Mouse (Mus musculus) MEL (cell line): Measurements from ENCODE around the gene Igf1r.

Experiments
- CHD1 ChIP-seq: IDR thresholded peaks from 2 replicates; pipeline ENCODE4 v1.6.1; 2012; ENCODE audit warnings: low read depth, mild to moderate bottlenecking, inconsistent platforms, low read length, improper control_type of control experiment
- CTCF ChIP-seq, 3 experiments: IDR thresholded peaks in 2 of 3; conservative IDR thresholded peaks in 1 of 3; 2 replicates each; pipeline ENCODE4 v1.5.1; 2011 to 2012; ENCODE audit warnings: low read length in 3 of 3, low read depth in 2 of 3, mild to moderate bottlenecking in 2 of 3, improper control_type of control experiment in 1 of 3, inconsistent platforms in 1 of 3, mixed read lengths in 1 of 3, moderate library complexity in 1 of 3; ENCODE audit not compliant: control insufficient read depth in 1 of 3, insufficient read depth in 1 of 3, poor library complexity in 1 of 3, severe bottlenecking in 1 of 3
- EP300 ChIP-seq, 2 experiments: IDR thresholded peaks; 2 replicates each; pipeline ENCODE4 v1.6.1; 2011; ENCODE audit warnings: improper control_type of control experiment in 2 of 2, low read length in 2 of 2, low read depth in 1 of 2, mild to moderate bottlenecking in 1 of 2
- MAX ChIP-seq: IDR thresholded peaks from 2 replicates; pipeline ENCODE4 v1.6.1; 2011; ENCODE audit warnings: low read length, improper control_type of control experiment
- NELFE ChIP-seq: IDR thresholded peaks from 2 replicates; pipeline ENCODE4 v1.6.1; 2011; ENCODE audit warnings: low read depth, low read length, improper control_type of control experiment
- POLR2A ChIP-seq, 2 experiments: IDR thresholded peaks; 2 replicates each; pipeline ENCODE4 v1.6.1; 2011 to 2012; ENCODE audit warnings: low read length in 2 of 2, mild to moderate bottlenecking in 2 of 2, control low read depth in 1 of 2, improper control_type of control experiment in 1 of 2, low read depth in 1 of 2, moderate library complexity in 1 of 2; ENCODE audit not compliant: control insufficient read depth in 1 of 2, insufficient read depth in 1 of 2, poor library complexity in 1 of 2
- RCOR1 ChIP-seq: IDR thresholded peaks from 2 replicates; pipeline ENCODE4 v1.6.1; 2012; ENCODE audit warnings: low read depth, mild to moderate bottlenecking, inconsistent platforms, low read length, improper control_type of control experiment

DNA sequence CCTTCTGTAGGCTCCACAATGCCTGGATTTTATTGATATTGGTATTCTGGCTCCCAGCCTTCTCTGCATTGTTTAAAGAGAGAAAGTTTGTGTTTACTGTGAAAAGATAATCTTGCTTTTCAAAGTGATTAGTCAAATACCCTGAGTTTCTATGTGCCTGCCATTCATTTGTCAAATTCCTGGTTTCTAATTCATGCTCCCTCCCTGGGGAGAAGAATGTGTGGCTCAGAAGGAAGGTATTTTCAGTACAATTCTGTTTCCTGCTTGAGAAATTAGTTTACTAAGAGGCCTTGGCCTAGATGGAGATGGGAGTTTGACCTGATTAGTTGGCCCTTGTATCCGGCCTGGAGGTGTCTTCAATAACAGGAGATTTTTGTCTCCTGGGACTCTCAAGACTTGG, 228.5 kb downstream of the Igf1r start:
- TF ChIP-seq POLR2A (IDR thresholded peaks at IDR 0.05; ENCODE audit: control insufficient read depth in 1 of 2, insufficient read depth in 1 of 2, low read depth in 1 of 2, low read length in 2 of 2, poor library complexity in 1 of 2) (no peak), CTCF (IDR thresholded peaks at IDR 0.05 in 2 of 3, conservative IDR thresholded peaks at IDR 0.05 in 1 of 3; ENCODE audit: control insufficient read depth in 1 of 3, insufficient read depth in 1 of 3, low read depth in 2 of 3, low read length in 3 of 3, poor library complexity in 1 of 3, severe bottlenecking in 1 of 3) (no peak), CHD1 (no peak), MAX (no peak), RCOR1 (no peak), EP300 (IDR thresholded peaks at IDR 0.05; ENCODE audit: low read depth in 1 of 2, low read length in 2 of 2) (no peak), NELFE (no peak)
